Mouse (Mus musculus) hindbrain, embryonic 16.5 days (tissue): ENCODE measurements around the gene Mtrf1l. TPM values are rescaled to one million over a fixed set of nuclear protein-coding genes. Genes with fewer than 3 reads are reported as not detected.

Experiments
- ATAC-seq: fragments of 200-750 bp; cut with Nextera tagmentation; 2 replicates; pipeline ENCODE4 v1.8.0; 2017; ENCODE audit warnings: moderate TSS enrichment, moderate library complexity
- H3K27ac ChIP-seq: fragments of 300-500 bp; sonication (generic); 2 replicates; pipeline ENCODE4 v1.5.1; 2014; ENCODE audit warnings: low read depth, mild to moderate bottlenecking, control low read depth, low read length, moderate library complexity
- H3K27me3 ChIP-seq: fragments of 300-500 bp; sonication (generic); replicated peaks from 2 replicates; pipeline ENCODE4 v1.6.1; 2014; ENCODE audit warnings: low read length; ENCODE audit not compliant: control insufficient read depth, insufficient read depth
- H3K36me3 ChIP-seq: fragments of 300-500 bp; sonication (generic); 2 replicates; pipeline ENCODE4 v1.6.1; 2014; ENCODE audit warnings: mild to moderate bottlenecking, low read length, moderate library complexity, mixed read lengths; ENCODE audit not compliant: control insufficient read depth, insufficient read depth
- H3K4me1 ChIP-seq: fragments of 300-500 bp; sonication (generic); 2 replicates; pipeline ENCODE4 v1.6.1; 2014; ENCODE audit warnings: low read depth, low read length; ENCODE audit not compliant: control insufficient read depth, insufficient read depth
- H3K4me2 ChIP-seq: fragments of 300-500 bp; sonication (generic); 2 replicates; pipeline ENCODE4 v1.6.1; 2014; ENCODE audit warnings: mild to moderate bottlenecking, low read length, control low read depth, moderate library complexity
- H3K4me3 ChIP-seq: fragments of 300-500 bp; sonication (generic); 2 replicates; pipeline ENCODE4 v1.5.1; 2014; ENCODE audit warnings: mild to moderate bottlenecking, low read length, control low read depth, moderate library complexity
- H3K9ac ChIP-seq: fragments of 300-500 bp; sonication (generic); 2 replicates; pipeline ENCODE4 v1.6.1; 2014; ENCODE audit warnings: low read depth, mild to moderate bottlenecking, control low read depth, low read length, moderate library complexity
- H3K9me3 ChIP-seq: fragments of 300-500 bp; sonication (generic); 2 replicates; pipeline ENCODE4 v1.6.1; 2014; ENCODE audit warnings: mild to moderate bottlenecking, low read length, moderate library complexity; ENCODE audit not compliant: control insufficient read depth
- WGBS: fragments of 180-500 bp; shearing (Covaris S2); extraction: QIAGEN DNeasy Blood & Tissue Kit; methylation state at CpG from one replicate; pipeline ENCODE4 v1.1.7; 2014; 5-methylcytosine and 5-hydroxymethylcytosine counted together
- polyA plus RNA-seq: library from polyadenylated mRNA; unstranded; fragments of >200 nt; fragmentation: Nextera tagmentation; extraction: Ambion mirVana; gene quantifications from 2 replicates; pipeline ENCODE4 v1.2.1, GENCODE M21; 2015

The Mtrf1l gene
- polyA plus RNA-seq, 1 experiment from 2014 or later: 10.7 TPM

DNA sequence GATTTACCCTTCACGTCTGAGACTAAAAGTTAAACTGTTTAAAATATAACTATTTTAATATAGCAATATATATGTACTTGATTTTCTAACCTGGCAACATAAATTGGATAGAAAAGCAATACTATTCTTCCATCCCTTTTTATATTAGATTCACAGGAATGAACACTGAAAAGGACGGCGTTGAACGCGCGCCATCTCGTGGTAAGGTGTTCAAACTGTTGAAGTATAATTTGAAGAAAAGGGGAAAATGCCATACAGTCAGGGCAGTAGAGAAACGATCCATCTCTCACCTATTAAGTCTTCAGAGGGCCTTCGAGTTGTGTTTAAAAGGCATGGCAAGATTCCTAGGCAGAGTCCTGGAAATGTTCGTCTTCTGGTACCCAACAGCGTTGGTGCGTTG lies 33.1 kb downstream of the Mtrf1l start:
- no peak overlapping the region for H3K27ac ChIP-seq
- no peaks in the 10 kb centered on the region for H3K9me3 ChIP-seq
- no peak overlapping the region for H3K9ac ChIP-seq
- no peaks in the 10 kb centered on the region for H3K36me3 ChIP-seq
- ATAC-seq: peak; percentile 17; the same call in 1 of the 2 replicates
- no peaks in the 10 kb centered on the region for H3K4me1 ChIP-seq
- 24% methylated on average over 12 of the region's 12 CpGs for WGBS
- H3K4me2 ChIP-seq: no peak overlapping the region
- H3K4me3 ChIP-seq: no peak overlapping the region
- no peaks in the 10 kb centered on the region for H3K27me3 ChIP-seq

DNA sequence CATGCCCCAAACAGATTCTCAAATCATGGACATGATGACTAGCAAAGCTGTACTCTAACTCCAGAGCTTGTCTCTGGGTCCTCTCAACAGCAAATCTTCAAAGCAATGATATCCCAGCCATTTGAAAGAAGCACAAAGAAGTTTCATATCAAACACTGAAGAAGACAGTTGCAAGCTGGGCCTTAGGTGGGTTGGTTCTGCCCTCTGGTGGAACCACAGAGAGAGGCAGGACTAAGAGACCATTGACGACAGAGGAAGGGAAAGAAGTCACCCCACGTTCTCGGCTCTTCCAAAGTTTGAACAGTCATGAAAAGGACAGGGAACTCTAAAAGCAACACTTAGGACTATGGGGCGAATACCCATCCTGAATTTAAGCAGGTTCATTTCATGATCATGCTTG lies 36.8 kb downstream of the Mtrf1l start:
- Histone ChIP-seq H3K27me3 (no peaks in the 10 kb centered on the region), H3K4me3 (no peak overlapping the region), H3K27ac (no peak overlapping the region), H3K4me1 (no peaks in the 10 kb centered on the region), H3K4me2 (no peak overlapping the region), H3K36me3 (no peaks in the 10 kb centered on the region), H3K9me3 (no peaks in the 10 kb centered on the region), H3K9ac (no peak overlapping the region)
- peak; percentile 69; the same call in 1 of the 2 replicates for ATAC-seq
- 29% methylated on average over 4 of the region's 4 CpGs for WGBS

Other genes with a start within 250 kb of the Mtrf1l start
- 0.96 and 1.4 TPM in 2 replicates for gene Myct1, start 230.1 kb downstream of the Mtrf1l start, polyA plus RNA-seq
- 2.1 and 2.2 TPM in 2 replicates for gene Vip, start 184.7 kb downstream of the Mtrf1l start, polyA plus RNA-seq
- 14.3 and 17.4 TPM in 2 replicates for gene Fbxo5, start 18.3 kb downstream of the Mtrf1l start, polyA plus RNA-seq
- 31.4 and 39.0 TPM in 2 replicates for gene Rgs17, start 98.5 kb upstream of the Mtrf1l start, polyA plus RNA-seq